Mouse (Mus musculus): ENCODE results near the gene Mgat4c.

Mgat4c gene

GRCm38 (mm10) chr10:101681437-101681912 is at the start of gene Mgat4c:
Gene Mgat4c, plus strand, starts transcription at chr10:101681487.
- in situ Hi-C loops (cut with MboI, MseI), result no loop called here

GRCm38 (mm10) chr10:101635266-101635665 is 46.0 kb upstream of the Mgat4c start:
- in situ Hi-C loops (cut with MboI, MseI), result no loop called here

DNA sequence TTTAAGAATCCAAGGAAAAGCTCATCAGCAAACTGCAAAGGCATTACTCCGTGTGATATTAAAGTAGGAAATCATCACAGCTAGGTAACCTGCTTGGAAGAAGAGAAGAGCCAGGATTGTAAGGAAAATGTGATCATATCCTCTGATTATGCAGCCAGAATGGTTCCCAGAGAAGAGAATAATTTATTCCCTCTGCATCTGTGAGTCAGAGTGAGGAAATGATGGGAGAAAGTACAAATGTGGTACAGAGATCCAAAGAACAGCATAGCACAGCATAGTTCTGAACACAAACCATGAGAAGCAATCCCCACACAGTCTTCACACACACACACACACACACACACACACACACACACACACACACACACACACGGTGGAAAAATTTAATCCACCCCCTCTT is 40.2 kb upstream of the Mgat4c start:
- in situ Hi-C loops (cut with MboI, MseI), result no loop called here

GRCm38 (mm10) chr10:101681914-101682313 is 627 bp downstream of the Mgat4c start:
- in situ Hi-C loops (cut with MboI, MseI), result no loop called here

DNA sequence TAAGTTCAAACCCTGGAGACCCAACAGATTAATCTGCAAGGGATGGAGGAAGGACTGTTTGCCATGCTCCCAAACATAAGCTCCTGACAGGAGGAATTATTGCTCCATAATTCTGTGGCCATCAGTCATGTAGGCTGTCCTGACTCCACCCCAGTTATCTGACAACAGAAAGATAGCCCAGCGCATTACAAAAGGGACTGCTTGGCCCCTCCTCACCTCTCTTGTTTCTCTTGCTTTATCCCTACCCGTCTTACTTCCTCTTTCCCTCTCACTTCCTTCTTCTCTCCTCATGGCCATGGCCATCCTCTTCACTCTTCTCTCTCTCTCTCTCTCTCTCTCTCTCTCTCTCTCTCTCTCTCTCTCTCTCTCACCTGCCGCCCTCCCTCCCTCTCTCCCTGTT is 80.5 kb downstream of the Mgat4c start:
- in situ Hi-C loops (cut with MboI, MseI), result no loop called here

DNA sequence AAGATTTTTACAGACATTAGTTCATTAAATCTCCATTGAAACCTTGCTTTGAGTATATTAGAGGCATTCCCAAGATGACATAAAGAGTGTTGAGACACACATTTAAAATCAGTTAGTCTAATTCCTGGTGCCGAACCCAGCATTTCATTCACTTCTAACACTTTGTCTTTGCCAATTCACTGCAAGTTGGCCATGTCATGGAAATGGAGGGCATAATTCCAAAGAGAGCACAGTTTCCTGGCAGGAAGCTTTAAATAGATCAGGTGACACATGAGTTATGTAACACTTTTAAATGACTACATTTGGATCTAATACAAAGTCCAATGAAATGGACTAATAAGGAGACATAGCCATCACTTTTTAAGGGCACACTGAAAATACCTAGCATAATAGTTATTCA is 89.4 kb downstream of the Mgat4c start:
- in situ Hi-C loops (cut with MboI, MseI), result no loop called here

- in situ Hi-C loops (cut with MboI, MseI), result no loop called here
Observed at GRCm38 (mm10) chr10:101771157-101771556, 89.9 kb downstream of the Mgat4c start.

- in situ Hi-C loops (cut with MboI, MseI), result loop anchor here (25.0 kb wide), 1 partner anchor 1821 kb away; no protein-coding TSS in a partner anchor
Observed at GRCm38 (mm10) chr10:101783161-101783744, 102.0 kb downstream of the Mgat4c start.

GRCm38 (mm10) chr10:101795507-101795906 is 114.2 kb downstream of the Mgat4c start:
- in situ Hi-C loops (cut with MboI, MseI), result loop anchor here (25.0 kb wide), 1 partner anchor 1833 kb away; no protein-coding TSS in a partner anchor

DNA sequence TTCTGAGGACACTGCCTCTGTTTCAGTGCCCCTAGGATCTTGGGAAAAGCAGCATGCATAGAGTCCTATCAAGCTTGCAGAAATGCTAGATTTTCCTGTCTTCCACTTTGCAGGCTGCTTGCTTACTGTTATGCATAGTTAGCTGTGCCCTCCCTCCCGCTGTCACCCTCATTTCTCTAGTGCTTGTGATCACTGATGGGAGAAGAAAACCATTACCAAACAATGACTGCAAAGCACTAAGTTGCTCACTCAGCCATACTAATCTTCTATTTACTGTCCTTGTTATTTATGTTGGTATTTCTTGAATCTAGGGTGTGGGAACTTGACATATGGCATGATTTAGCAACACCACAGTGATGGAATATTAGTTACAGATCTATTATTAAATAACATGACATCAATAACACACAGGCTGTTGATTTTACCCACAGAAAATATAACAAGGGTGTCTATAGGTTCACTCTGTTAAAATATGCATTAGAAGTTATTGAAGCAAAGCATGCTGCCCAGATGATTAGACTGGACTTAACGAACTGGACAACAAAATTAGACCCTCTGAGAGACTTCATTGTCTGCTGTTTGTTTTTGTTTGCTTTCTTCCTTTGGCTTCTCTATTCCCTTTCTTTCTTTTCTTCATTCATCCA is 117.7 kb downstream of the Mgat4c start:
- in situ Hi-C loops (cut with MboI, MseI), result loop anchor here (25.0 kb wide), 1 partner anchor 1837 kb away; no protein-coding TSS in a partner anchor

- in situ Hi-C loops (cut with MboI, MseI), result no loop called here
Observed at GRCm38 (mm10) chr10:101808768-101809167, 127.5 kb downstream of the Mgat4c start.

- in situ Hi-C loops (cut with MboI, MseI), result no loop called here
Observed at GRCm38 (mm10) chr10:101816902-101817301, 135.6 kb downstream of the Mgat4c start.

GRCm38 (mm10) chr10:101827944-101828343 is 146.7 kb downstream of the Mgat4c start:
- in situ Hi-C loops (cut with MboI, MseI), result no loop called here

- in situ Hi-C loops (cut with MboI, MseI), result no loop called here
Observed at GRCm38 (mm10) chr10:101856115-101856514, 174.8 kb downstream of the Mgat4c start.

DNA sequence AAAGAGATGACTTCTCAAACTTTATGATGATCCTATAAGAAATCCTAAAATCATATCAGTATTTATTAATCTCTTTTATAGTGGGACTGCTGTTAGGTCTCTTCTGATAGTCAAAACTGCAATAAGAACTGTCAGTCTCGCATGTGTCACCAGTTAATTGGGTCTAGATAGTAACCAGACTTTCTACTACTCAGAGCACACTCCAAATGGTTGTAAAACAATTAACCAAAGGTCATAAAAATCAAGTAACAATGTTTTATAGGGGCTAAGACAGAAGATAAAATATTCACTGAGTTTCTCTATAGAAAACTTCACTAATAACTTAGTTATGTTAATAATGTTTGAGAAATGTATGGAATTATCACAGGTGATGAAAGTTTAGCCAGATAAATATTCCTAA is 208.6 kb downstream of the Mgat4c start:
- in situ Hi-C loops (cut with MboI, MseI), result no loop called here

DNA sequence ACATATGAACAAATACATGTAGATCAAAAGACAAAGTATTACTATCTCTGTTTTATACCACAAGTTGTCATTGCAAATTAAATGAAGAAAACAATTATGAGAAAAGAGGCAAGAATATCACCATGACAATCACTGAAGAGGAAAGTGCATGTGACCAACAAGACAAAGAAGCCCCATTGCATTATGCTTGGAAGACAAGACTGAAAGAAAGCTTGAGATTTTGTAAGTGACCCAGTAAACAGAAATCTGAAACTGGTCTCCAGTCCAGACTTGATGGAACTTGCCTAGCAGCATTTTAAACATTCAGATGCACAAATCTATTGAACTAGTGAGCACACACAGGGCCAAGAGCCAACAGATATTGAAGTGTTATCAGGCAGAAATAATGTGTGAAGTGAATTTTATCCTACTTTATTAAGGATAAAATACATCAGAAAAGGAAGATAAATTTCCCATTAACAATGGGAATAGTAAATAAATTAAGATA is 236.1 kb downstream of the Mgat4c start:
- in situ Hi-C loops (cut with MboI, MseI), result no loop called here

GRCm38 (mm10) chr10:101997612-101998011 is 316.3 kb downstream of the Mgat4c start:
- in situ Hi-C loops (cut with MboI, MseI), result no loop called here

DNA sequence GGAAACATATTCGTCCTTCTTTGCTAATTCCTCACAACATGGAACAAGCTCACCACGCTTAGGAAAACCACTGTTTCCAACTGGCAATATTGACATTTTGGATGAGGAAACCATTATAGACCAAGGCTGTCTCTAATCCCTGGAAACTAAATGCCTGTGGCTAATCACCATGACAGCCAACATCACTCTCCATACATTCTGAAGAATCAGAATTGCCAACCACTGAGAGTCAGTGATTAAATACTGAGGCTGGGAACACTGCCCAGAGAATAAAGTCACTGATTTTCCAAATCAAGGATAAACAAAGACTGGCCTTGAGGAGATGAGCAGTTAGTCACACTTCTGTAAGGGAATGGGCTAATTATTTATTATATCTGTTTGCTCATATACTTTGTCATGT is 361.2 kb downstream of the Mgat4c start:
- in situ Hi-C loops (cut with MboI, MseI), result no loop called here

DNA sequence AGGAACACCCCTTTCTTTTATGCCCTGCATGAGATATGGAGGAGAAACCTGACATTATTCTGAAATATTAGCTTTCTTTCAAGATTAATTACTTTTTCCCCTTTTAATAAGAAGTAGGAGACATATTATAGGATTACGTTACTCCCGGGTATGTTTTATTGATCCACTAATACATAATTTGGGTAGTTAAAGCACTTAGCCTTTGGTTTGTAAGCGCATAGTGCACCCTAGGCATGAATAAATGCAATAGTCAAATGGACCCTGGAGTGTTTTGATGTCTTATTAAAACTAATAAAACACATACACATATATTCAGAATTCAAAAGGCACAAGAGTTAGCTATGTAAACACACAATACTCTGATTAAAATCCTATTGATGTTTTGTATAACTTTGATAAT is 374.9 kb downstream of the Mgat4c start:
- in situ Hi-C loops (cut with MboI, MseI), result no loop called here

GRCm38 (mm10) chr10:102056975-102057565 is 375.8 kb downstream of the Mgat4c start:
- in situ Hi-C loops (cut with MboI, MseI), result no loop called here

DNA sequence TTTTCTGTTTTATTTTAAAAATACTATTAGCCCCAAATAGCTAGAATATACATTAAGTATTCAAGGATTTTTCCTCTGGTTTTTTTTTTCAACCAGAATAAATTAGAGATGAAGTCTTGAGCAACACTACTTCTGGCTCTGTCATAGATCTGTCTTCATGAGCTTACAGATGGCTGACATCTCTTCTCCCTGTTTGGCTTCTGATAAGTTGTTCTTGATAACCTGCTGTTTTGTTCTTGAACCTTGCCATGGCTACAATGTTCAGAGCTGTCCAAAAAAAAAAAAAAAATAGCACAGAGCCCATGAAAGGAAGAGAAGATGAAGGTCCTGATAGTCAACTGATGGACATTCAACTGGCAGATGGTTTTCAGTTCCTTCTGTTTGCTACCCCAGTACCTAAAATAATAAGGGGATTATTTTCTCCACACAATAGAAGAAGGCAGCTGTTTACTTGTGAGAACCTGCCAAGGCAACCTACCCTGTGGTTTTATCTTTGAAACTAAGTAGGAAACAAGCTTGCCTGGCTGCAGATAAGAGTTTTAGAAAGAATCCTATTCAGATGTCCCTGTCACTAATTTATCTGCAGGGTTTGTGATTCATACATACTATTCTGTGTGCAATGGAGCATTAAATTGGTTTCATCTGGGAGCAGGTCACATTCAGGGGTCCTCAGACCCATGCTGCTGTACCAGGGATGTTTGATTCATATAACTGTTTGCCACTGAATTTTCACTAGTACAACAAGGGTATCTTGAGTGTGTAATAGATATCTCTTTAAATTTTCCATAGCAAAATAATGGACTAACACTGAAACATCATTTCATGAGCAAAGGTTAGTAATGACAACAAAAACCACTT is 393.5 kb downstream of the Mgat4c start:
- in situ Hi-C loops (cut with MboI, MseI), result no loop called here

- in situ Hi-C loops (cut with MboI, MseI), result no loop called here
Observed at GRCm38 (mm10) chr10:102123153-102123552, 441.9 kb downstream of the Mgat4c start.

Measured in T-helper 2 cell (primary cell).